Mouse (Mus musculus) MEL (cell line): ENCODE results near the gene Socs7. TPM values are rescaled to one million over a fixed set of nuclear protein-coding genes. Genes with fewer than 3 reads are reported as not detected.

Source experiments
- DNase-seq: peaks from one replicate; pipeline ENCODE4 v3.0.0; 2011; ENCODE audit warnings: low read depth, low spot score
- H3K27ac ChIP-seq: 2 replicates; pipeline ENCODE4 v1.5.1; 2012; ENCODE audit warnings: low read depth, mild to moderate bottlenecking, control low read depth, low read length, moderate library complexity; ENCODE audit not compliant: control insufficient read depth
- H3K27me3 ChIP-seq, 2 experiments: fragments of 150-350 bp in 1 of 2; sonication (generic) in 1 of 2; 2 replicates each; pipeline ENCODE4 v1.6.1; 2012; ENCODE audit warnings: low read length in 2 of 2, mild to moderate bottlenecking in 2 of 2, improper control_type of control experiment in 1 of 2, moderate library complexity in 1 of 2; ENCODE audit not compliant: insufficient read depth in 2 of 2, control insufficient read depth in 1 of 2
- H3K36me3 ChIP-seq, 2 experiments: 2 replicates each; pipeline ENCODE4 v1.6.1; 2012 to 2014; ENCODE audit warnings: low read length in 2 of 2, improper control_type of control experiment in 1 of 2, inconsistent platforms in 1 of 2, mild to moderate bottlenecking in 1 of 2; ENCODE audit not compliant: insufficient read depth in 2 of 2, control insufficient read depth in 1 of 2
- H3K4me1 ChIP-seq, 2 experiments: fragments of 150-350 bp in 1 of 2; sonication (generic) in 1 of 2; 2 replicates each; pipeline ENCODE4 v1.6.1; 2012; ENCODE audit warnings: low read length in 2 of 2, improper control_type of control experiment in 1 of 2, mild to moderate bottlenecking in 1 of 2; ENCODE audit not compliant: insufficient read depth in 2 of 2, control insufficient read depth in 1 of 2
- H3K4me3 ChIP-seq, 2 experiments: fragments of 150-350 bp in 1 of 2; sonication (generic) in 1 of 2; 2 replicates each; pipeline ENCODE4 v1.5.1; 2012; ENCODE audit warnings: low read depth in 2 of 2, low read length in 2 of 2, mild to moderate bottlenecking in 2 of 2, moderate library complexity in 2 of 2, control low read depth in 1 of 2, improper control_type of control experiment in 1 of 2; ENCODE audit not compliant: control insufficient read depth in 1 of 2, insufficient read depth in 1 of 2
- H3K79me2 ChIP-seq: 2 replicates; pipeline ENCODE4 v1.6.1; 2012; ENCODE audit warnings: mild to moderate bottlenecking, low read length, moderate library complexity; ENCODE audit not compliant: control insufficient read depth, poor library complexity, insufficient read depth
- H3K9ac ChIP-seq: 2 replicates; pipeline ENCODE4 v1.6.1; 2012; ENCODE audit warnings: low read depth, mild to moderate bottlenecking, control low read depth, low read length, moderate library complexity; ENCODE audit not compliant: control insufficient read depth, poor library complexity, severe bottlenecking
- H3K9me3 ChIP-seq: fragments of 150-350 bp; sonication (generic); replicated peaks from 2 replicates; pipeline ENCODE4 v1.6.1; 2012; ENCODE audit warnings: mild to moderate bottlenecking, low read length, improper control_type of control experiment, moderate library complexity; ENCODE audit not compliant: insufficient read depth
- BHLHE40 ChIP-seq: IDR thresholded peaks from 2 replicates; pipeline ENCODE4 v1.6.1; 2012; ENCODE audit warnings: low read depth, mild to moderate bottlenecking, inconsistent platforms, low read length, improper control_type of control experiment, borderline replicate concordance
- CHD1 ChIP-seq: IDR thresholded peaks from 2 replicates; pipeline ENCODE4 v1.6.1; 2012; ENCODE audit warnings: low read depth, mild to moderate bottlenecking, inconsistent platforms, low read length, improper control_type of control experiment
- CTCF ChIP-seq, 3 experiments: IDR thresholded peaks in 2 of 3; conservative IDR thresholded peaks in 1 of 3; 2 replicates each; pipeline ENCODE4 v1.5.1; 2011 to 2012; ENCODE audit warnings: low read length in 3 of 3, low read depth in 2 of 3, mild to moderate bottlenecking in 2 of 3, improper control_type of control experiment in 1 of 3, inconsistent platforms in 1 of 3, mixed read lengths in 1 of 3, moderate library complexity in 1 of 3; ENCODE audit not compliant: control insufficient read depth in 1 of 3, insufficient read depth in 1 of 3, poor library complexity in 1 of 3, severe bottlenecking in 1 of 3
- ELF1 ChIP-seq: IDR thresholded peaks from 2 replicates; pipeline ENCODE4 v1.6.1; 2014; ENCODE audit warnings: low read depth, mild to moderate bottlenecking, inconsistent platforms, low read length, improper control_type of control experiment, moderate library complexity
- EP300 ChIP-seq, 2 experiments: IDR thresholded peaks; 2 replicates each; pipeline ENCODE4 v1.6.1; 2011; ENCODE audit warnings: improper control_type of control experiment in 2 of 2, low read length in 2 of 2, low read depth in 1 of 2, mild to moderate bottlenecking in 1 of 2
- ETS1 ChIP-seq: IDR thresholded peaks from 2 replicates; pipeline ENCODE4 v1.6.1; 2012; ENCODE audit warnings: low read depth, mild to moderate bottlenecking, inconsistent platforms, low read length, improper control_type of control experiment, moderate library complexity
- GABPA ChIP-seq: IDR thresholded peaks from 2 replicates; pipeline ENCODE4 v1.6.1; 2012; ENCODE audit warnings: low read depth, mild to moderate bottlenecking, inconsistent platforms, low read length, improper control_type of control experiment, moderate library complexity
- GATA1 ChIP-seq: IDR thresholded peaks from 2 replicates; pipeline ENCODE4 v1.6.1; 2011; ENCODE audit warnings: low read depth, low read length, improper control_type of control experiment
- JUND ChIP-seq: IDR thresholded peaks from 2 replicates; pipeline ENCODE4 v1.6.1; 2011; ENCODE audit warnings: low read depth, mild to moderate bottlenecking, improper control_type of control experiment, low read length
- MAZ ChIP-seq: IDR thresholded peaks from 2 replicates; pipeline ENCODE4 v1.6.1; 2012; ENCODE audit warnings: low read depth, mild to moderate bottlenecking, inconsistent platforms, low read length, improper control_type of control experiment
- MXI1 ChIP-seq: IDR thresholded peaks from 2 replicates; pipeline ENCODE4 v1.6.1; 2011; ENCODE audit warnings: mild to moderate bottlenecking, low read depth, low read length, improper control_type of control experiment
- MYB ChIP-seq: IDR thresholded peaks from 2 replicates; pipeline ENCODE4 v1.6.1; 2011; ENCODE audit warnings: mild to moderate bottlenecking, low read depth, low read length, improper control_type of control experiment
- MYC ChIP-seq: IDR thresholded peaks from 2 replicates; pipeline ENCODE4 v1.6.1; 2011; ENCODE audit warnings: low read depth, mild to moderate bottlenecking, low read length, improper control_type of control experiment, moderate library complexity
- RCOR1 ChIP-seq: IDR thresholded peaks from 2 replicates; pipeline ENCODE4 v1.6.1; 2012; ENCODE audit warnings: low read depth, mild to moderate bottlenecking, inconsistent platforms, low read length, improper control_type of control experiment
- TAL1 ChIP-seq: IDR thresholded peaks from 2 replicates; pipeline ENCODE4 v1.6.1; 2012; ENCODE audit warnings: mild to moderate bottlenecking, inconsistent platforms, low read length, moderate library complexity, mixed read lengths
- USF1 ChIP-seq: IDR thresholded peaks from 2 replicates; pipeline ENCODE4 v1.6.1; 2014; ENCODE audit warnings: low read depth, mild to moderate bottlenecking, inconsistent platforms, low read length, improper control_type of control experiment, moderate library complexity
- USF2 ChIP-seq, 2 experiments: IDR thresholded peaks; 2 replicates each; pipeline ENCODE4 v1.6.1; 2011 to 2012; ENCODE audit warnings: improper control_type of control experiment in 2 of 2, low read length in 2 of 2, borderline replicate concordance in 1 of 2, inconsistent platforms in 1 of 2, low read depth in 1 of 2, mild to moderate bottlenecking in 1 of 2; ENCODE audit not compliant: insufficient read depth in 1 of 2
- ZKSCAN1 ChIP-seq: IDR thresholded peaks from 2 replicates; pipeline ENCODE4 v1.6.1; 2012; ENCODE audit warnings: low read depth, mild to moderate bottlenecking, inconsistent platforms, low read length, improper control_type of control experiment, moderate library complexity
- ZMIZ1 ChIP-seq: IDR thresholded peaks from 2 replicates; pipeline ENCODE4 v1.6.1; 2012; ENCODE audit warnings: low read depth, mild to moderate bottlenecking, inconsistent platforms, low read length, improper control_type of control experiment, moderate library complexity
- polyA plus RNA-seq, 2 experiments: library from polyadenylated mRNA; stranded (reverse) in 1 of 2; unstranded in 1 of 2; fragments of >175 nt in 1 of 2; fragments of >200 nt in 1 of 2; gene quantifications; 2 replicates each; pipeline versions ENCODE4 v1.2.1 to v1.2.4; 2012; ENCODE audit warnings: low replicate concordance in 2 of 2, low read depth in 1 of 2; ENCODE audit not compliant: insufficient read length in 2 of 2, insufficient read depth in 1 of 2, missing spikeins in 1 of 2
- total RNA-seq: library from RNA; depleted of rRNA; stranded (reverse); fragments of 300-350 nt; gene quantifications from 2 replicates; pipeline ENCODE4 v1.2.3, GENCODE M21; 2012

Gene Socs7
- total and polyA plus RNA-seq, 3 experiments, result 19.3 to 21.0 TPM; not detected in 1

DNA sequence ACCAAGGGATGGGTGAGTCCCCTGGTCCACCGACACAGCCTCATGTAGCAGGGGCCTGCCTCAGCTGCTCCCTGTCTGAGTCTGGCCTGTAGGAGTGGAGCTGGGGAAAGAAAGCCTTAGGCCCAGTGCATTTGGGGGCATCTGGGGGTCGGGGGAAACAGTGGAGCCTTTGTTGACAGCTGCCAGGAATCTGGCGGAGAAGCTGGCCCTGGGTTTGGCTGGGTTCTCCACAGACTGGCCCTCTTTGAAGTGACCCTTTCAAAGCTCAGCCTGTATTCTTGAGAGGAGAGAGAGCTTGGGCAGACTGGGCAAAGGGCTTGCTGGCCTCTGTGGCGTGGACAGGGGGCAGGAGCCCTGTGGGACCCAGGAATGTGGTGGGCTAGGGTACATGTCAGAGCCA lies 60.2 kb downstream of the Socs7 start:
- H3K4me1 ChIP-seq, result peaks cover 3 to 8% of the 10 kb centered on the region in 2 experiments
- H3K27ac ChIP-seq, result no peak overlapping the region
- no peaks in the 10 kb centered on the region for H3K79me2 ChIP-seq
- no peak for TF ChIP-seq GATA1
- no peak for TF ChIP-seq GABPA
- no peak for TF ChIP-seq JUND
- TF ChIP-seq ELF1, result no peak
- no peak for TF ChIP-seq MXI1
- no peak for TF ChIP-seq CHD1
- no peak for TF ChIP-seq CTCF (IDR thresholded peaks at IDR 0.05 in 2 of 3, conservative IDR thresholded peaks at IDR 0.05 in 1 of 3; ENCODE audit: control insufficient read depth in 1 of 3, insufficient read depth in 1 of 3, low read depth in 2 of 3, low read length in 3 of 3, poor library complexity in 1 of 3, severe bottlenecking in 1 of 3)
- TF ChIP-seq USF2 (IDR thresholded peaks at IDR 0.05; ENCODE audit: borderline replicate concordance in 1 of 2, insufficient read depth in 1 of 2, low read depth in 1 of 2, low read length in 2 of 2), result no peak
- no peak for TF ChIP-seq TAL1
- TF ChIP-seq EP300 (IDR thresholded peaks at IDR 0.05; ENCODE audit: low read depth in 1 of 2, low read length in 2 of 2), result no peak
- no peak for TF ChIP-seq MAZ
- no peak for TF ChIP-seq USF1
- no peak for TF ChIP-seq ZMIZ1
- TF ChIP-seq ZKSCAN1, result no peak
- TF ChIP-seq MYC, result no peak
- no peak for TF ChIP-seq BHLHE40
- TF ChIP-seq MYB, result no peak
- no peak for TF ChIP-seq ETS1
- H3K9me3 ChIP-seq, result no peaks in the 10 kb centered on the region
- peaks cover 0 to 1% of the 10 kb centered on the region in 2 experiments; a peak in 2 of 4 replicates for H3K36me3 ChIP-seq
- H3K4me3 ChIP-seq, result no peak overlapping the region
- H3K9ac ChIP-seq, result no peak overlapping the region
- no peaks in the 10 kb centered on the region for H3K27me3 ChIP-seq
- DNase-seq, result no peak

DNA sequence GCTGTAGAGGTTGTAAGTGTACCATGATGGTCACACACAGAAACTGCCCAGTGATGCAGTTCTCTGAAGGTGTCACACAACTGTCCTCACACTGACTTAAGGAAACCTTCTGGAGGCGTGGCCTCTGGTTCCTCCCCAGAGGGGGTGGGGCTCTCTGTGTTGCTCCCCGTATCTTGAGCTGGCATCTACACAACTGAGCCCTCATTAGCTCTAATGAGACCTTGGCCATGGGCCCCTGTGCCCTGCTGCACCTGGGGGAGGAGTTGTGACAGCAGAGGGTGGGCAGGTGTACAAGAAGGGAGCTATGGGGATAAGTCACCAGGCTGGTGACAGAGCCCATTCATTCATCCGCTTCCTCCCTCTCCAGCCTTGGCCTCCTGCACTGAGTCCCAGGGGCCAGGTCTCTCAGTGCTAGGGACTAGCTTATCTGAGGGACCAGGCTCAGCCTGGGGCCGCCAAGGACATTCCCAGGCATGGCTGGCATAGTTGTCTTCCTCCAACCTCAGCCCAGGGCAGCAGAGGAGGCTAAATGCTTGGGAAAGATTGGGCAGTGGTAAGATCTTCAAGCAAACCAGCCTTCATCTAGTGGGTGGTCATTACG lies 61.8 kb downstream of the Socs7 start:
- H3K9me3 ChIP-seq, result no peaks in the 10 kb centered on the region
- H3K36me3 ChIP-seq, result peaks cover 0 to 12% of the 10 kb centered on the region in 2 experiments; a peak in 2 of 4 replicates
- H3K79me2 ChIP-seq, result no peaks in the 10 kb centered on the region
- no peak overlapping the region for H3K4me3 ChIP-seq
- peak; percentile 71 for DNase-seq
- no peaks in the 10 kb centered on the region for H3K27me3 ChIP-seq
- H3K9ac ChIP-seq, result no peak overlapping the region
- peaks cover 6 to 18% of the 10 kb centered on the region in 2 experiments for H3K4me1 ChIP-seq
- no peak overlapping the region for H3K27ac ChIP-seq
- TF ChIP-seq RCOR1 (no peak), ZMIZ1 (no peak), GATA1 (peak; percentile 59)
